Mouse (Mus musculus) forebrain, embryonic 15.5 days (tissue): Measurements from ENCODE around the gene Panx3. TPM values are rescaled to one million over a fixed set of nuclear protein-coding genes. Genes with fewer than 3 reads are reported as not detected.

ENCODE experiments used
- ATAC-seq: fragments of 200-750 bp; cut with Nextera tagmentation; replicated peaks from 2 replicates; pipeline ENCODE4 v1.8.0; 2017; ENCODE audit warnings: mild to moderate bottlenecking, moderate TSS enrichment, moderate library complexity
- H3K27ac ChIP-seq: fragments of 300-500 bp; sonication (generic); replicated peaks from 2 replicates; pipeline ENCODE4 v1.5.1; 2015; ENCODE audit warnings: mild to moderate bottlenecking, inconsistent platforms
- H3K27me3 ChIP-seq: fragments of 300-500 bp; sonication (generic); 2 replicates; pipeline ENCODE4 v1.6.1; 2015; ENCODE audit warnings: inconsistent platforms
- H3K36me3 ChIP-seq: fragments of 300-500 bp; sonication (generic); 2 replicates; pipeline ENCODE4 v1.6.1; 2015; ENCODE audit warnings: mild to moderate bottlenecking, inconsistent platforms
- H3K4me1 ChIP-seq: fragments of 300-500 bp; sonication (generic); 2 replicates; pipeline ENCODE4 v1.6.1; 2015; ENCODE audit warnings: inconsistent platforms
- H3K4me2 ChIP-seq: fragments of 300-500 bp; sonication (generic); replicated peaks from 2 replicates; pipeline ENCODE4 v1.6.1; 2015; ENCODE audit warnings: mild to moderate bottlenecking, inconsistent platforms
- H3K4me3 ChIP-seq: fragments of 300-500 bp; sonication (generic); 2 replicates; pipeline ENCODE4 v1.5.1; 2015; ENCODE audit warnings: mild to moderate bottlenecking, inconsistent platforms
- H3K9ac ChIP-seq: fragments of 300-500 bp; sonication (generic); replicated peaks from 2 replicates; pipeline ENCODE4 v1.6.1; 2015; ENCODE audit warnings: mild to moderate bottlenecking, inconsistent platforms
- H3K9me3 ChIP-seq: fragments of 300-500 bp; sonication (generic); 2 replicates; pipeline ENCODE4 v1.6.1; 2016; ENCODE audit warnings: inconsistent platforms
- WGBS: fragments of 180-500 bp; shearing (Covaris S2); methylation state at CpG from one replicate; pipeline ENCODE4 v1.1.7; 2015; ENCODE audit warnings: mixed read lengths; 5-methylcytosine and 5-hydroxymethylcytosine counted together
- polyA plus RNA-seq: library from polyadenylated mRNA; unstranded; fragments of >200 nt; fragmentation: Nextera tagmentation; extraction: Ambion mirVana; gene quantifications from 2 replicates; pipeline ENCODE4 v1.2.1, GENCODE M21; 2015

The Panx3 gene
- polyA plus RNA-seq, 1 experiment from 2014 or later = not detected

DNA sequence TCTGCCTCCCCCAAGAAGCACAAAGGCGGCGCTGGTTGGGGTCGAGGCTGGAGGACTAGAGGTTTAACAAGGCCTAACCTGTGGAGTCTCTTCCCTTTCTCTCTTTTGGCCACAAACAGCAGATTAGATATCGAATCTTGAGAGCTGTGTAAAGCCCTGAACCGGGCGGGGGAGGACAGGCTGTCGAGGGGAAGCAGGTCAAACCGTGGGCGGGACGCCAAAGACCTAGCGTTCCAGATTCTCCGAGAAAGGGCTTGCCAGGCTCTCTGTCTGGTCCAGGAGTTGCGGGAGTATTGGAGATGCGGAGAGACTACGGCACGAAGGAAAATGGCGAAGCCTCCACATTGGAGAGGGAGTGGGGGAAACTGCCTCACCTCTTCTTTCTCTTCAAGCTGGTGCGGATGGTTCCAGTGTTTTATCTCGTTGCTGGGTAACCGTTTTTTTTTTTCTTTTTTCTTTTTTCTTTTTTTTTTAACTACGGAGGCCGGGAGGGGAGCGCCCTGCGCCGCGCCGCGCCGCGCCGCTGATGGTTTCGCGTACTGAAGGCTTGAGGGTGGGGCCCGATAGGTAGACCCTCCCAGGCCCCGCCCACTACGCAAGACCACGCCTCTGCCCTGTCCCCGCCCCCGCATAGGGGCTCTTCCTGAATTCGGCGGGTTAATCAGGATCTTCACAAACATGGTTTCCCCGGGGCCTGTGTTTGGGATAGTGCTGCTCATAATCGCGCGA is 55.7 kb downstream of the Panx3 start, which contains the start of gene Spa17:
Gene Spa17 (minus strand): TSS at position 541 of the 729 bp plus-strand sequence.
- H3K36me3 ChIP-seq = no peaks in the 10 kb centered on the region
- peak within 1 kb of the TSS; percentile 89 for H3K9ac ChIP-seq
- H3K4me3 ChIP-seq = peak within 1 kb of the TSS; percentile 81
- H3K9me3 ChIP-seq = no peaks in the 10 kb centered on the region
- peaks cover 22% of the 10 kb centered on the region for H3K4me1 ChIP-seq
- peak; percentile 94 for ATAC-seq
- under 1% methylated on average over 45 of the region's 45 CpGs for WGBS
- H3K4me2 ChIP-seq = peak within 1 kb of the TSS; percentile 85
- H3K27me3 ChIP-seq = no peaks in the 10 kb centered on the region
- H3K27ac ChIP-seq = peak within 1 kb of the TSS; percentile 91

Other genes starting within 250 kb of the Panx3 start
- gene Robo3, start 236.0 kb downstream of the Panx3 start, polyA plus RNA-seq = 1.6 and 3.1 TPM in 2 replicates
- 34.1 and 34.7 TPM in 2 replicates for gene Msantd2, start 179.9 kb downstream of the Panx3 start, polyA plus RNA-seq
- 34.3 and 34.5 TPM in 2 replicates for gene Esam, start 141.2 kb downstream of the Panx3 start, polyA plus RNA-seq
- gene Vsig2, start 130.0 kb downstream of the Panx3 start, polyA plus RNA-seq = 0.64 and 0.69 TPM in 2 replicates
- 16.1 and 17.3 TPM in 2 replicates for gene Nrgn, start 116.3 kb downstream of the Panx3 start, polyA plus RNA-seq
- gene Siae, start 113.5 kb downstream of the Panx3 start, polyA plus RNA-seq = 8.6 and 8.8 TPM in 2 replicates
- gene Spa17, start 55.5 kb downstream of the Panx3 start, polyA plus RNA-seq = 7.7 and 7.9 TPM in 2 replicates
- gene Tbrg1, start 11.9 kb downstream of the Panx3 start, polyA plus RNA-seq = 79.5 and 82.5 TPM in 2 replicates
- gene Olfr160, start 47.0 kb upstream of the Panx3 start, polyA plus RNA-seq = not detected in 2 replicates
- not detected in 2 replicates for gene Olfr874, start 75.9 kb upstream of the Panx3 start, polyA plus RNA-seq
- not detected in 2 replicates for gene Olfr875, start 102.6 kb upstream of the Panx3 start, polyA plus RNA-seq
- gene Olfr876, start 133.8 kb upstream of the Panx3 start, polyA plus RNA-seq = not detected in 2 replicates
- not detected in 2 replicates for gene Olfr877, start 185.0 kb upstream of the Panx3 start, polyA plus RNA-seq
- not detected in 2 replicates for gene Olfr145, start 227.5 kb upstream of the Panx3 start, polyA plus RNA-seq
- not detected in 2 replicates for gene Olfr878, start 248.6 kb upstream of the Panx3 start, polyA plus RNA-seq